Mouse (Mus musculus) CH12.LX (cell line): Measurements from ENCODE around the gene Ddx39.

Experiments
- CHD2 ChIP-seq: IDR thresholded peaks from 2 replicates; pipeline ENCODE4 v1.6.1; 2011; ENCODE audit warnings: low read length, improper control_type of control experiment
- EP300 ChIP-seq: IDR thresholded peaks from 2 replicates; pipeline ENCODE4 v1.6.1; 2011; ENCODE audit warnings: low read length, improper control_type of control experiment
- MAFK ChIP-seq: IDR thresholded peaks from 2 replicates; pipeline ENCODE4 v1.6.1; 2011; ENCODE audit warnings: low read length, improper control_type of control experiment; ENCODE audit not compliant: insufficient replicate concordance
- MEF2A ChIP-seq: IDR thresholded peaks from 2 replicates; pipeline ENCODE4 v1.6.1; 2014; ENCODE audit warnings: low read depth, mild to moderate bottlenecking, inconsistent platforms, low read length, improper control_type of control experiment, borderline replicate concordance
- POLR2A ChIP-seq: IDR thresholded peaks from 2 replicates; pipeline ENCODE4 v1.6.1; 2011; ENCODE audit warnings: low read depth, mild to moderate bottlenecking, improper control_type of control experiment, low read length
- TCF12 ChIP-seq: IDR thresholded peaks from 2 replicates; pipeline ENCODE4 v1.6.1; 2014; ENCODE audit warnings: low read depth, mild to moderate bottlenecking, inconsistent platforms, low read length, improper control_type of control experiment
- ZNF384 ChIP-seq: IDR thresholded peaks from 2 replicates; pipeline ENCODE4 v1.6.1; 2012; ENCODE audit warnings: low read depth, low read length, improper control_type of control experiment, inconsistent platforms

DNA sequence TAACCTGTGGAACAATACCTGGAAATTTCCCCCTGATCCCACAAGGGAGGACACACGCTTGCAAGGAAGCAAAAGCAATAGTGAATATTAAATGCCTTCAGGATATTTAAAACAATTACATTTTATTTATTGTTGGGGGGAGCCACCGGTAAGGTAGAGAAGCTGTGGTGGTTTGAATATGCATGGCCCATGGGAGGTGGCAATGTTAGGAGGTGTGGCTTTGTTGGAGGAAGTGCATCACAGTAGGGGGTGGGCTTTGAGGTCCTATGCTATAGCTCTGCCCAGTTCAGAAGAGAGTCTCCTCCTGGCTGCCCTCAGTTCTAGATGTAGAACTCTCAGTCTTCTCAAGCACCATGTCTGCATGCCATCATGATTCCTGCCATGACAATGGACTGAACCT, 49.7 kb downstream of the Ddx39 start:
- TF ChIP-seq MAFK, result no peak
- no peak for TF ChIP-seq EP300
- TF ChIP-seq POLR2A, result no peak
- no peak for TF ChIP-seq CHD2
- TF ChIP-seq ZNF384, result no peak
- TF ChIP-seq MEF2A, result no peak
- TF ChIP-seq TCF12, result no peak
